21 mouse cellular contexts compared by ENCODE assay signal in genomic region chr8:61171546-61171945, GRCm38 (mm10). TPM values are rescaled to one million over a fixed set of nuclear protein-coding genes. Genes with fewer than 3 reads are reported as not detected.
DNase-seq lines count a peak whose midpoint lies in the region; ATAC-seq and TF ChIP-seq lines count a peak whose summit lies in the region.
"Had no signal": no experiment of that assay in that cellular context is flagged by ENCODE, and none has a peak within 500 bp of the region (broad histone marks: within the 10 kb centered on the region; RNA-seq: fewer than 3 reads in every experiment).

No protein-coding gene starts in this region.

- H3K27ac ChIP-seq in lung, embryonic 14.5 days (ENCODE audit: low read depth) = no peak overlapping the region
- H3K27ac ChIP-seq in embryonic facial prominence, embryonic 10.5 days (replicated peaks) = no peak overlapping the region
- H3K27ac ChIP-seq: embryonic facial prominence, embryonic 13.5 days; forebrain, embryonic 13.5 days; forebrain, embryonic 15.5 days had no signal

- no peaks in the 10 kb centered on the region for H3K36me3 ChIP-seq in lung, embryonic 14.5 days (ENCODE audit: insufficient read depth)
- no peaks in the 10 kb centered on the region for H3K36me3 ChIP-seq in embryonic facial prominence, embryonic 10.5 days (replicated peaks)
- H3K36me3 ChIP-seq: embryonic facial prominence, embryonic 13.5 days; forebrain, embryonic 15.5 days had no signal

- H3K9me3 ChIP-seq in lung, embryonic 14.5 days (ENCODE audit: low read depth, low read length) = no peaks in the 10 kb centered on the region
- no peaks in the 10 kb centered on the region for H3K9me3 ChIP-seq in embryonic facial prominence, embryonic 10.5 days
- H3K9me3 ChIP-seq: embryonic facial prominence, embryonic 13.5 days; forebrain, embryonic 13.5 days; forebrain, embryonic 15.5 days had no signal

- no peak overlapping the region for H3K4me2 ChIP-seq in lung, embryonic 14.5 days
- H3K4me2 ChIP-seq: embryonic facial prominence, embryonic 13.5 days; forebrain, embryonic 13.5 days; forebrain, embryonic 15.5 days had no signal

- H3K4me1 ChIP-seq in lung, embryonic 14.5 days (ENCODE audit: insufficient read depth) = no peaks in the 10 kb centered on the region
- H3K4me1 ChIP-seq in embryonic facial prominence, embryonic 10.5 days = no peaks in the 10 kb centered on the region
- H3K4me1 ChIP-seq: forebrain, embryonic 13.5 days had no signal

- ATAC-seq in lung, embryonic 14.5 days (ENCODE audit: insufficient read depth) = no peak
- ATAC-seq: activated CD4-positive, CD25-positive, alpha-beta regulatory T cell, adult 4 months; forebrain, embryonic 13.5 days; forebrain, embryonic 15.5 days; forebrain, postnatal 0 days; Patski had no signal

- DNase-seq in lung, embryonic 14.5 days = peak; percentile 53
- DNase-seq in lung, postnatal 10 days = no peak
- DNase-seq in lung, postnatal 36 days = peak; percentile 38
- no peak for DNase-seq in lung, postnatal 14 days
- peak; percentile 2 for DNase-seq in embryonic facial prominence, embryonic 10.5 days (ENCODE audit: low spot score)
- DNase-seq in gastrocnemius, adult 8-10 months (ENCODE audit: low spot score in 2 of 2) = no peak
- DNase-seq in kidney, adult 18-20 months = no peak
- DNase-seq: adrenal gland, adult 8-10 months; adrenal gland, postnatal 14 days; adrenal gland, postnatal 36 days; cerebellum, adult 11-12 months; cerebellum, adult 2 months; cerebellum, adult 9-10 months; cerebellum, postnatal 10 days; cerebellum, postnatal 25 days; forebrain, postnatal 0 days had no signal

- TF ChIP-seq CTCF in lung, embryonic 14.5 days (IDR thresholded peaks at IDR 0.05; ENCODE audit: low read depth) = no peak

- 73% methylated on average over 3 of the region's 3 CpGs for WGBS in lung, embryonic 14.5 days
- 85% methylated on average over 3 of the region's 3 CpGs for WGBS in embryonic facial prominence, embryonic 10.5 days

- H3K27me3 ChIP-seq in lung, embryonic 14.5 days (ENCODE audit: insufficient read depth, low read length) = no peaks in the 10 kb centered on the region
- H3K27me3 ChIP-seq in embryonic facial prominence, embryonic 10.5 days (replicated peaks; ENCODE audit: low read depth, poor library complexity, severe bottlenecking) = no peaks in the 10 kb centered on the region
- H3K27me3 ChIP-seq: embryonic facial prominence, embryonic 13.5 days; forebrain, embryonic 13.5 days; forebrain, embryonic 15.5 days; Patski had no signal

- H3K9ac ChIP-seq in lung, embryonic 14.5 days = no peak overlapping the region
- H3K9ac ChIP-seq: embryonic facial prominence, embryonic 13.5 days; forebrain, embryonic 13.5 days; forebrain, embryonic 15.5 days; forebrain, postnatal 0 days had no signal

- no peak overlapping the region for H3K4me3 ChIP-seq in lung, embryonic 14.5 days (ENCODE audit: low read depth, low read length)
- no peak overlapping the region for H3K4me3 ChIP-seq in embryonic facial prominence, embryonic 10.5 days
- H3K4me3 ChIP-seq: embryonic facial prominence, embryonic 13.5 days; forebrain, embryonic 13.5 days; forebrain, embryonic 15.5 days had no signal

RNA-seq across cellular contexts. Expression of gene Sh3rf1, which starts 52.1 kb away (rescaled TPM):
- 21.2 and 22.5 TPM in 2 replicates for polyA plus RNA-seq in lung, embryonic 14.5 days (2014; fragmentation: Nextera tagmentation; extraction: Ambion mirVana)
- polyA plus RNA-seq in embryonic facial prominence, embryonic 10.5 days (2016; fragmentation: Nextera tagmentation; extraction: Ambion mirVana) = 17.0 and 17.4 TPM in 2 replicates
- 1 to 10 TPM; 1.3 to 1.8 (median 1.4) TPM for total RNA-seq in gastrocnemius, adult 8-10 months (2022)

Comparison
In these comparisons a context has a peak if more than half of its experiments do, and no peak if none do; other contexts are left out.
1. DNase-seq: peak in lung, embryonic 14.5 days (single experiment), lung, postnatal 36 days (single experiment) and embryonic facial prominence, embryonic 10.5 days (single experiment); none in lung, postnatal 10 days (single experiment), lung, postnatal 14 days (single experiment), gastrocnemius, adult 8-10 months (0 of 2) and kidney, adult 18-20 months (single experiment).